Mouse (Mus musculus): Measurements from ENCODE around the gene BC147527.
A peak's percentile ranks its signal among the peaks of the same experiment; 100 is the strongest.

DNA sequence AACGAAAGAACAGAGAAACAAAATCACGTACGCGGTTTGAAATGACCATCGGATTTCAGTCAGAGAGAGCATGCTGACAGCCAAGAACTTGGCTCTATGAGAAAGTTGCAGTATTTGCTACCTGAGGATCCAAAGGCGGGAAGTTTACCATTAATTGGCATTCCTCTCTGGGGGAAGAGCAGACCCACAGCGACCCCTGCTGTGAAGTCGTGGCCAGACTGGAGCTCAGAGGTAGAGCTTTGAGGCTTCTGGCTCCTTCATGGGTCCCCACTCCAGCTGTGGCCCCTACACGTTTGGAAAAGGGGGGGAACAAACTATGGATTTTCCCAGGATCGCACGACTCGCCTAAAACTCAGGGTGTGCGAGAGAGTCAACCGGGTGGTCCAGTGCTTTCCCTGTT, 13.4 kb downstream of the BC147527 start:
- TF ChIP-seq EP300 (IDR thresholded peaks at IDR 0.05; ENCODE audit: low read depth), result no peak
- TF ChIP-seq CTCF (IDR thresholded peaks at IDR 0.05; ENCODE audit: low read depth), result peak; percentile 14; the same call in 1 of the 2 replicates
